Mouse (Mus musculus): Measurements from ENCODE around the gene 9830107B12Rik.
A peak's percentile ranks its signal among the peaks of the same experiment; 100 is the strongest.
"Not testable (repeated sequence)": the region's sequence is repeated elsewhere in the genome, so short reads cannot be mapped to it uniquely, and the experiment has no call there.

9830107B12Rik gene

GRCm38 (mm10) chr17:48146120-48146519, at the start of gene 9830107B12Rik:
9830107B12Rik (minus strand) TSS chr17:48146268.
- DNase-seq (ENCODE audit: low spot score) = no peak

- no peak for DNase-seq (ENCODE audit: low spot score)
Measured at GRCm38 (mm10) chr17:48192366-48192765, 46.3 kb upstream of the 9830107B12Rik start.

DNA sequence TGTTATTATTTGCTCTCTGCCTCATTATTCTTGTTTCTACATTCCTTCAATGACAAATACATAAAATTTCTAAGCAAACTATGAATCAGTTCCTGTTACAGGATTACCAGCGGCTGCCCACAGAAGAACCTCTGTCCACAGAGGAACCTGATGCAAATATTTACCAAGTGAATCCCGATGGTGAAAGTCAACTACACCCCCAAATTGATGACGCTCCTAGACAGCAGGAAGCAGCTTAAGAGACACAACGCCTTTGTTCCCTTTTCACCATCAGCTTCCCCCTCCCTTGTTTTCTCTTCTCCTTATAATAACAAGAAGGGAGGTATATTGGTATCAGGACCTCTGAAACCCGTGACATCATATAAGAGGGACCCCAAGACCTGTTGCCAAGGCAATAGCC, 39.2 kb upstream of the 9830107B12Rik start:
- no peak for DNase-seq (ENCODE audit: low spot score)

DNA sequence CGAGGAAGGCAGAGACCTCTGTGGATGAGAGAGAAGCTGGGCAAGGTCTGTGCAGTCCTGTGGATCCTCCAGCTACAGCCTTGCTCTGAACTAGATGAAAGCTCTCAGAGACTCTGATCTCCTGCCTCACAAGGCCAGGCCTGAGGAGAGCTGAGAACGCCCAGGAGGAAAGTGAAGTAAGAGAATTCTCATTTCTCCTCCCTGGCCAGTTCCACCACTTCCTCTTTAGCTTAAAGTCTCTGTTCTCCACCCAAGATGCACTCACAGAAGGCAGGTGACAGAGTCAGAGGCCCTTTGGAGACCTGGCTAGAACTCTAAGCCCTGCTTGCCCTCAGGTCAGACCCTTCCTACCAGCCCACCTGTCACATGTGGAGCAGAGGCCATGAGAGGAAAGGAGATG, 21.0 kb upstream of the 9830107B12Rik start, which contains the start of gene A530064D06Rik:
Gene A530064D06Rik (minus strand): TSS at position 173 of the 400 bp plus-strand sequence.
- not testable (repeated sequence) for DNase-seq (ENCODE audit: low spot score)

GRCm38 (mm10) chr17:48157382-48158076, 11.5 kb upstream of the 9830107B12Rik start:
- DNase-seq (ENCODE audit: low spot score) = no peak

DNA sequence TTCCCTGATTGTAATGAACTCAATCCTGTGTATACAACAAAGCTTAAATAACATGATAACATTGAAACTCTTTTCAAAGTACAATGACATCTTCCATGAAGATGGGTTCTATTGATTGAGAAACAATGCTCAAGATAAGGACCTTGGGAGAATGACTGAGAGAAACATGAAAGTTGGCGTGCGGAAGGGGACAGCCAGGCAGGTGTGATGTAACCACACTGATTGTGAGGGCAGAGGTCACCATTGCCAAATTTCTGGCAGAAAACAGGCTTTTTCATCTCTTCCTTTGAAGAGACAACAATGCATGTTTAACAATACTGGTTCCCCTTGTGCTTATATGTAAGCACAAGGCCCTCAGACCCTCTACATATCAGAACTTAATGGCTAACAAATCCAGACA, 13.3 kb downstream of the 9830107B12Rik start:
- no peak for DNase-seq (ENCODE audit: low spot score)

- DNase-seq (ENCODE audit: low spot score) = no peak
Measured at GRCm38 (mm10) chr17:48120456-48120855, 25.6 kb downstream of the 9830107B12Rik start.

GRCm38 (mm10) chr17:48119656-48120055, 26.4 kb downstream of the 9830107B12Rik start:
- DNase-seq (ENCODE audit: low spot score) = peak; percentile 93

DNA sequence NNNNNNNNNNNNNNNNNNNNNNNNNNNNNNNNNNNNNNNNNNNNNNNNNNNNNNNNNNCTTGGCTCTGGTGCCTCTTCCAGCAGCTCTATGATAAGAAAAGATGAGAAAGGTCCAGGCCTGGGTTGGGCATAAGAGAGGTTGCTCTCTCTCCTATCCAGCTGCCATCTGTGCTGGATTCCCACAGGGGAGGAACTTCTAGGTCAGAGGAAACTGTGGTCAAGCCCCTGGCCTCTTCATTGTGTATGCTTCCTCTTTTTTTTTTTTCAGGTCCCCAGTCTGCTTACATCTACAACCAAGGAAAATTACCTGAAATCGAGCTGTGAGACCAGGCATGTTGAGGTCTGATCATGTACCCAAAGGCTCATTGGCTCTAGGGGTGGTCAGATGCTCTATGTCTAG, 27.5 kb downstream of the 9830107B12Rik start:
- no peak for DNase-seq (ENCODE audit: low spot score)

DNA sequence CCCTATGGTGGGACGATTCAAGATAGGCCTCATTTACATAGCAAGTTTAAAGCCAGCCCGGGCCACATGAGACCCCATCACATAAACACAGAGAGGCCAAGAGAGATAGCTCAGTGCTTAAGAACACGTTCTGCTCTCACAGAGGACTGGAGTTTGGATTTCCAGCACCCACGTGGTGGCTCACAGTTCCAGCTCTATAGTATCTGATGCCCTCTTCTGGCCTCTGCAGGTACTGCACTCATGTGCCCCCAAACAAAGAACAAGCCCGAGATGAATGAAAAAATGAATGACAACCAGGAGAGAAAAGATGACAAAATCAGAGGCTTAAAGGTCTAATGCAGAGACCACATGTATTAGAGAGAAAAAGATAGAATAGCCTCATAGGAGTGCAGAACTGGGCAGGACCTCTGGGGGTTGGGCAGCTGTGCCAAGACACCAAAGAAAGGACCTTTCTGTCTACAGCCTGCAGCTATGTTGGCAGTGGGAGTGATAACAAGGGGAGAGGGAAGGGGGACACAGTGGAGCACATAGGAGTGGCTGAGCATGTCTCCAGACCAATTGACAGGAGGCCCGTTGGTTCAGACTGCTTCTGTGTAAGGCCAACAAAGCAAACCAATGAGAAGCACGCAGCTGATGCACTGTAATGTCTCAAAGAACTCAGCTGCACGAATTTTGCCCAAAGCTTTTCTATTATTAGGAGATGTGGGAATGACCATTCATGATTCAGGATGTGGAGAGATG, 35.4 kb downstream of the 9830107B12Rik start:
- DNase-seq (ENCODE audit: low spot score) = peak; percentile 76

DNA sequence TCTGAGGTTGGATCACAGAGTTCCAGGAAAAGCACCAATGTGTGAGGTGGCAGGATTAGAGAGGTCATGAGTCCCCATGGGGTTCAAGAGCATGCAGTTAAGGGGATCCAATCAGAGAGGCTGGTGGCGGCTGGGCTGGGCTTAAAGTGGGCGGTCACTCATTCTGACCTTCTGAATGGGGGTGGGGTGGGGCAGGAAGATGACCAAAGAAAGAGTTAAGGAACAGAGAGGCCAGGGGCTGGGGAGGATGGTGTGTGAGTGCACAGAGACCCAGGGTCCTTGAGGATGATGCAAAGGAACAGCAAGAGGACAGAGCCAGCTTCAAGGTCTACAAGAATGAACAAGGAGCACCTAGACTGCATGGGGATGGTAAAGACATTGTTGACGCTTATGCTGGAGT, 37.5 kb downstream of the 9830107B12Rik start:
- no peak for DNase-seq (ENCODE audit: low spot score)

- no peak for DNase-seq (ENCODE audit: low spot score)
Measured at GRCm38 (mm10) chr17:48107862-48108261, 38.2 kb downstream of the 9830107B12Rik start.

DNA sequence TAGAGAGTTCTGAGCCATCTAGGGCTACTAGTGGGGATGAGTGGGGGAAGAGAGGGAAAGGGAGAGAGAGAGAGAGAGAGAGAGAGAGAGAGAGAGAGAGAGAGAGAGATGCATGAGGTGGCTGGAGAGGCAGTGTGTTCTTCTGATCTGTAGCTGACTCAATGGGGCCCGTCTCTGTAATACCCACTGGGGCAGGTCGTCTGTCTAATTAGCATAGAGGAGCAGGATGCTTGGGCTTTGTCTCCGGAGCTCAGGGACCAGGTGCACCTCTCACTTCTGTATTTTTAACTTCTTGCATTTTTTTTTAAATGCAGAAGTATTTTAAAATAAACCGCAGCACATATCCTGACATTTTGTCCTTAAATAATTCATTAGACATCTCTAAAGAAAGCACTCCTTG, 38.7 kb downstream of the 9830107B12Rik start:
- DNase-seq (ENCODE audit: low spot score) = no peak

DNA sequence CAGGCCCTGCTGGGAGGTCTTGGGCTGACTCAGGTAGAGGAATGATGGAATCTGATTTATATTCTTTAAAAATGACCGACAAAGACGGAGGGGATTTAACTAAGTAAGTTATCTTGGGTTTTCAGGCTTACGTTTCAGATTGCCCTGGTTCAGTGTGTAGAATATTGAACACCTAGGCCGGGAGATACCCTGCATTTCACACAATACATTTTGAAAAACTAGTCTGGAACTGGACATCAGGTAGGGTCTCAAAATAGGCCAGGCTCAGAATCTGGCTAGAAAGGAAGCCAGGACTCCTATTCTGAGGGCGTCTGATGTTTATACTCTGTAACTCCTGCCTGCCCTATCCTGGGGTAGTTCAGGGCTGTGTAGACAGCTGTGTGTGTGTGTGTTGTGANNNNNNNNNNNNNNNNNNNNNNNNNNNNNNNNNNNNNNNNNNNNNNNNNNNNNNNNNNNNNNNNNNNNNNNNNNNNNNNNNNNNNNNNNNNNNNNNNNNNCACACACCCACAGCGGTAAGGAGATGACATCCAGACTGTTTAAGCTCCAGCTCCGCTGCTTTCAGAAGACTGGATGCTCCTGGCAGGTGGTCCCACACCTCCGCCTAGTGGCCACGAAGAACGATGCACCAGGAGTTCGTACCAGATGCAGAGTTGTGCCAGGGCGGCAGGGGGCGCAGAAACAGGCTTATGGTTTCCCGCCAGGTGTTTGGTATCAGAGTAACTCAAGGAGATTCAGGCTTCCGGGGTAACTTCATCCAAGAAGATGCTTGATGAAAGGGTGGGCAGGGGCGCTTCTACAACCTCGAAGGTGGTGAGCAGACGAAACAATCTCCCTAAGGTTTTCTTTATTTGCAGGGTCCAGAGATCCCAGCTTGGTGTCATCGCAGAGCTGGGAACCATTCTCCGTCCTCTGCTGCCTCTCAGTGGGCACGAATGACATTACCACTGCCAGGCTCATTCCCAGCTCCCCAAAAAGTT, 45.3 kb downstream of the 9830107B12Rik start:
- peak; percentile 90 for DNase-seq (ENCODE audit: low spot score)

DNA sequence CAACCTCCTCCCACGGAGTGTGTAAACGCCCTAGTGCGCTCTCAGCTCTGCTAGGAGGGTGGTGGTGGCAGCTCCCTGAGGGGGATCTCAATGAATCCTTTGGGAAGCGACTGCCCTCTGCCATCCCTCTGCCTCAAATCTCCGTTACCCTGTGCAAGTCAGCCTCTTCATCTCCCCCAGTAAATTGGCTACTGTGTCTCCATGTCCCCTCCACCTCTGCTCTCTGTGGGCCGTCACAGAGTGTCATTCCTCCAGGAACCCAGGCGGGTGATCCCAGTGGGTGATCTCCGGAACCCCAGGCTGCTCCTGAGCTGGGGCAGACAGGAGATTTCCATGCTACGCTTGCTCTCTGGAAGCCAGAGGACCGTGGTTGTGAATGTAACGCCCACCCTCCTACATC, 46.8 kb downstream of the 9830107B12Rik start:
- no peak for DNase-seq (ENCODE audit: low spot score)

GRCm38 (mm10) chr17:48098528-48098890, 47.6 kb downstream of the 9830107B12Rik start:
- no peak for DNase-seq (ENCODE audit: low spot score)

DNA sequence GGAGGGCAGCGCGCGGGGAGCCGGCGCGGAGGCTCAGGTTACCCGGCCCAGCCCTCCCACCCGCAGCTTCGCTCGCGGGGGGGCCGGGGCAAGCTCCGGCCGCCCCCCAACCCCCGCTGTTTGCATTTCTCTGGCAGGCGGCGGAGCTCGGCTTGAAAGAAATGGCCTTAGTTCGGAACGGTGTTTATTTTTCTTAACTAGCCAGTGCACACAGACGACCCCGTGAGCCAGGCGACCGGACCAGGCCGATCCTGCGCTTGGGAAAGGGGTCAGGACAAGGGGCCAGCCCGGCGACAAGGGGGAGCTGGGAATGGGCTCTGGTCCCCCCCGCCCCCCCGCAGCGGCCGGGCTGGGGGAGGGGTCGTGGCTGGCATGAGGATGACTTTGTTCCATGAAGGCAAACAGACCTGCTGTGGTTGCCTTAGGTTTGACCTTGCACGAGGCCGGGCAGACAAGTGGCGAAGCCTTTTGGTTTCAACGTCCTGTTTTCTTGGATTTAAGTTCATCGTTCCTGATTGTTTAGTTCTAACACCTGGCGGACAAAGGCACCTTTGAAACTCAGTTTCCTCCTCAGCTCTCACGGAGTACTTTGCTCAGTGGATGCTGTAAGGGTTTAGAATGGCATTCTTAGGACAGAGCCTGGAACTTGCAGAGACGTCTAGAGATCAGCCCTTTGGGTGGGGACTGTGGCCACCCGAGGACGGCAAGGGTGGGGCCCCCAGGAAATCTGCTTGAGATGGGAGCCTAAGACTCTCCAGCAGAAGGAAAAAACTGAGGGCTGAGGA, 48.1 kb downstream of the 9830107B12Rik start:
- no peak for DNase-seq (ENCODE audit: low spot score)

DNA sequence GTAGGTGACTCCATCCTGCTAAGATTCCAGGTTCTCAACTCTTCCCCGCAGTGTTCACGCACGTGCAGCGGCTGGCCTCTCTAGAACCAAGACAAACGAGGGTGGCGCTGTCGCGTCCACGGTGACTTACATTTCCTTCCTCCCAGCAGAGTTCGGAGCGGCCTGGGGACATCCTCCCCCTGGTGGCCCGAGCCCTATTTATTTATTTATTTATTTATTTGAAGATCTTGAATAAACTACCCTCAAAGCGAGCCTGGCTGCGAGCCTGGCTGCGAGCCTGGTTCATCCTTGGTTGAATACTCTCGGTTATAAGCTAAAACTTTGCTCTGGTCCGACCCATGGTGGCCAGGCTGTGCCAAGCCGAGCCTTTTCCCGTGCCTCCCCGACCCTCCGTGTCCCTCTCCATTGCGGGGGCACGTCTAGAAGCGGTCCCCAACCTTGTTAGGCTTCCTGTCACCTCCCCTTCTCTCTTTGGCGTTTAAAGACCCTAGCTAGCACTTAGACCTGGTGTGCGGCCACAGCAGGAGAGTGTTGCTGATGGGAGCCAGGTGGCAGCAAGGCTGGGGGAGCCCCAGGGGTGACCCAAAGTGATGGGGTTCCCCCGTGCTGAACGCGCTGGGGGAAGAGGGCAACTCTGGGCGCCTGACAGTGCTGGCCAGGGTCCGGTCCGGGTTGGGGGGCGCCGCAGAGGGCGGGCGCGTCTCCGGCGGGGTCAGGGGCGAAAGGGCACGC, 48.9 kb downstream of the 9830107B12Rik start:
- DNase-seq (ENCODE audit: low spot score) = peak; percentile 64

DNA sequence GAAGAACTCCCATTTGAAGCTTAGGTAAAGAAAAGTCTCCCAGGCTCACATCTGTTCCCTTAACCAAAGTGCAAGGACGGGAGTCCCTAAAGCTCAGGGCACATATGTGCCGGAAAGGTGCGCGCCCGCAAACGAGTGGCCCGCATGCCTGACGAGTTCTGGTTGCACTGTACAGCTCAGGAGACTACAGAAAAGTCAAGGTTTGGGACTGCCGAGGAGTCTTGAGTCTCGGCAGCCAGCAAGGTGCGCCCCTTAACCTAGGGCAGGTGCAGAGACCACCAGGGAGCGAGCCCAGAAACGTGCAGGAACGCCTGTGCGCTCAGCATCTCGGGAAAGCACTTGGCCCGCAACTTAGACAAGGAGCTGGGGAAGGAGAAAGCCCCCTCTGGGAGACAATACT, 49.7 kb downstream of the 9830107B12Rik start:
- no peak for DNase-seq (ENCODE audit: low spot score)

GRCm38 (mm10) chr17:48095718-48096121, 50.3 kb downstream of the 9830107B12Rik start:
- no peak for DNase-seq (ENCODE audit: low spot score)

Data from testis, postnatal 10 days (tissue).